28 mouse cellular contexts compared by ENCODE assay signal in the genomic region with DNA sequence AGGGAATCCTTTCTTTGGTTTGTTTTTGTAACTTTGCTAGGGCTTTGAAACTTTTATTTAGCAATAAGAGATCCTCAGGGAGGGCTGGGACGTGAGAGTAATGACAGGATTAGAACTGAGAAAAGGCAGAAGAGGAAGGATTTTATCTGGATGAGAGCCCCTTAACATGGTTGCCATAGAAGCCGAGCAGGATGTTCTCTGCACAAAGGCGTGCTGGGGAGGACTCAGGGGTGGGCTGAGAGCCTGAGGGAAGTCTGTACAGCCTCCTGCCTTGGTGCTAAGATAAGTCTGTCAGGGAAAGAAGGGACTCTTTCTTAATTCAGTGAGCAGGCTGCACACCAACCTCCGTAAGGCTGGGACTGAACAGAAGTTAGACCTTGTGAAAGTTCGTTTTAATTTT. TPM values are rescaled to one million over a fixed set of nuclear protein-coding genes. Genes with fewer than 3 reads are reported as not detected.
DNase-seq lines count a peak whose midpoint lies in the region; ATAC-seq and TF ChIP-seq lines count a peak whose summit lies in the region.
"Had no signal": no experiment of that assay in that cellular context is flagged by ENCODE, and none has a peak within 500 bp of the region (broad histone marks: within the 10 kb centered on the region; RNA-seq: fewer than 3 reads in every experiment).

No protein-coding gene starts in this region.

- 0 out of 2 replicates have a peak, but pooled peaks have one; percentile 52 for ATAC-seq in heart, embryonic 14.5 days (ENCODE audit: insufficient number of reproducible peaks, insufficient read depth, low FRiP score, low read depth)
- no peak for ATAC-seq in intestine, embryonic 15.5 days
- no peak for ATAC-seq in intestine, postnatal 0 days
- no peak for ATAC-seq in stomach, embryonic 14.5 days (ENCODE audit: insufficient number of reproducible peaks, insufficient read depth, low FRiP score, low read depth)
- ATAC-seq in stomach, postnatal 0 days (ENCODE audit: low FRiP score, low TSS enrichment), result no peak
- ATAC-seq: activated CD4-positive, CD25-positive, alpha-beta regulatory T cell, adult 4 months; forebrain, embryonic 16.5 days had no signal

- H3K36me3 ChIP-seq in heart, embryonic 14.5 days (ENCODE audit: control insufficient read depth, insufficient read depth, low read length), result no peaks in the 10 kb centered on the region
- no peaks in the 10 kb centered on the region for H3K36me3 ChIP-seq in intestine, embryonic 15.5 days
- no peaks in the 10 kb centered on the region for H3K36me3 ChIP-seq in intestine, postnatal 0 days (ENCODE audit: control insufficient read depth, insufficient read depth)
- H3K36me3 ChIP-seq in stomach, embryonic 14.5 days (ENCODE audit: control insufficient read depth, insufficient read depth, low read length), result no peaks in the 10 kb centered on the region
- no peaks in the 10 kb centered on the region for H3K36me3 ChIP-seq in stomach, postnatal 0 days (ENCODE audit: control insufficient read depth, insufficient read depth, low read length)
- H3K36me3 ChIP-seq: neural tube, embryonic 13.5 days had no signal

- H3K4me2 ChIP-seq in heart, embryonic 14.5 days (ENCODE audit: low read length), result no peak overlapping the region
- no peak overlapping the region for H3K4me2 ChIP-seq in intestine, embryonic 15.5 days (replicated peaks)
- H3K4me2 ChIP-seq in intestine, postnatal 0 days (replicated peaks; ENCODE audit: low read depth), result no peak overlapping the region
- H3K4me2 ChIP-seq in stomach, embryonic 14.5 days (replicated peaks; ENCODE audit: low read depth, low read length), result no peak overlapping the region
- H3K4me2 ChIP-seq in stomach, postnatal 0 days (replicated peaks; ENCODE audit: low read depth), result no peak overlapping the region
- H3K4me2 ChIP-seq: hindbrain, embryonic 14.5 days; liver, embryonic 11.5 days; neural tube, embryonic 13.5 days had no signal

- H3K27ac ChIP-seq in heart, embryonic 14.5 days (replicated peaks in 1 of 2; ENCODE audit: control insufficient read depth in 1 of 2, insufficient read depth in 1 of 2, low read depth in 2 of 2, low read length in 2 of 2), result peak overlapping the region; percentile 39 to 64
- 0 out of 2 replicates have a peak overlapping the region, but pooled peaks have one; percentile 36 for H3K27ac ChIP-seq in intestine, embryonic 15.5 days
- H3K27ac ChIP-seq in intestine, postnatal 0 days (ENCODE audit: low read depth, low read length), result no peak overlapping the region
- H3K27ac ChIP-seq in stomach, embryonic 14.5 days (ENCODE audit: low read length), result peak overlapping the region; percentile 39; the same call in 1 of the 2 replicates
- H3K27ac ChIP-seq in stomach, postnatal 0 days (replicated peaks), result no peak overlapping the region
- H3K27ac ChIP-seq: gastrocnemius, adult 2 months; hindbrain, embryonic 14.5 days; neural tube, embryonic 13.5 days had no signal

- no peaks in the 10 kb centered on the region; the same call in 1 of the 2 replicates for H3K27me3 ChIP-seq in heart, embryonic 14.5 days (ENCODE audit: control insufficient read depth, insufficient read depth, low read length)
- H3K27me3 ChIP-seq in intestine, embryonic 15.5 days (replicated peaks), result no peaks in the 10 kb centered on the region
- H3K27me3 ChIP-seq in intestine, postnatal 0 days (replicated peaks; ENCODE audit: control insufficient read depth, insufficient read depth, low read length), result no peaks in the 10 kb centered on the region
- no peaks in the 10 kb centered on the region for H3K27me3 ChIP-seq in stomach, embryonic 14.5 days (ENCODE audit: control insufficient read depth, insufficient read depth, low read length)
- H3K27me3 ChIP-seq in stomach, postnatal 0 days (ENCODE audit: control insufficient read depth, insufficient read depth, low read length), result no peaks in the 10 kb centered on the region
- H3K27me3 ChIP-seq: neural tube, embryonic 13.5 days had no signal

- no peak overlapping the region for H3K4me3 ChIP-seq in heart, embryonic 14.5 days (ENCODE audit: control insufficient read depth in 1 of 2, insufficient read depth in 1 of 2, low read depth in 1 of 2, low read length in 2 of 2)
- no peak overlapping the region for H3K4me3 ChIP-seq in intestine, embryonic 15.5 days (replicated peaks)
- H3K4me3 ChIP-seq in intestine, postnatal 0 days (ENCODE audit: low read depth, low read length), result no peak overlapping the region
- H3K4me3 ChIP-seq in stomach, embryonic 14.5 days (ENCODE audit: low read depth, low read length), result no peak overlapping the region
- no peak overlapping the region for H3K4me3 ChIP-seq in stomach, postnatal 0 days (ENCODE audit: low read depth, low read length)
- H3K4me3 ChIP-seq: gastrocnemius, adult 2 months; megakaryocyte, embryonic 14.5 days; neural tube, embryonic 13.5 days had no signal

- intact Hi-C loops in heart, postnatal 36 days (cut with DNase I), result no loop called here

- no peak for TF ChIP-seq EP300 in stomach, postnatal 0 days (optimal IDR thresholded peaks at IDR 0.05)

- no peak for TF ChIP-seq CTCF in intestine, postnatal 0 days (IDR thresholded peaks at IDR 0.05; ENCODE audit: low read depth)
- no peak for TF ChIP-seq CTCF in stomach, postnatal 0 days (IDR thresholded peaks at IDR 0.05; ENCODE audit: low read depth)

- no peak overlapping the region for H3K9ac ChIP-seq in heart, embryonic 14.5 days (ENCODE audit: low read length)
- no peak overlapping the region for H3K9ac ChIP-seq in intestine, embryonic 15.5 days
- no peak overlapping the region for H3K9ac ChIP-seq in intestine, postnatal 0 days (ENCODE audit: low read depth, low read length)
- H3K9ac ChIP-seq in stomach, embryonic 14.5 days (replicated peaks; ENCODE audit: low read depth, low read length), result no peak overlapping the region
- no peak overlapping the region for H3K9ac ChIP-seq in stomach, postnatal 0 days (ENCODE audit: low read length)
- H3K9ac ChIP-seq: hindbrain, embryonic 14.5 days; neural tube, embryonic 13.5 days had no signal

- DNase-seq in embryo, embryonic 9.5 days (ENCODE audit: extremely low spot score), result peak; percentile 17
- no peak for DNase-seq in embryo, embryonic 10.5 days (ENCODE audit: low spot score)
- DNase-seq in heart, postnatal 36 days, result no peak
- DNase-seq in stomach, postnatal 0 days (ENCODE audit: low spot score), result no peak
- DNase-seq: adrenal gland, postnatal 10 days; cerebellum, postnatal 10 days; gastrocnemius, adult 2 months; kidney, adult 2 months; kidney, postnatal 10 days; lung, adult 18-20 months; right cerebral cortex, adult 18-20 months; thymus, adult 2 months had no signal

- peaks cover 6 to 15% of the 10 kb centered on the region in 2 experiments; a peak in 3 of 4 replicates for H3K4me1 ChIP-seq in heart, embryonic 14.5 days (ENCODE audit: control insufficient read depth in 2 of 2, insufficient read depth in 2 of 2, low read length in 2 of 2)
- 0 out of 2 replicates have a peak, but pooled peaks cover 2% of the 10 kb centered on the region for H3K4me1 ChIP-seq in intestine, embryonic 15.5 days (replicated peaks)
- H3K4me1 ChIP-seq in intestine, postnatal 0 days (replicated peaks; ENCODE audit: control insufficient read depth, insufficient read depth, low read length), result no peaks in the 10 kb centered on the region
- H3K4me1 ChIP-seq in stomach, embryonic 14.5 days (ENCODE audit: control insufficient read depth, insufficient read depth, low read length), result peaks cover 1% of the 10 kb centered on the region; the same call in 1 of the 2 replicates
- no peaks in the 10 kb centered on the region for H3K4me1 ChIP-seq in stomach, postnatal 0 days (replicated peaks; ENCODE audit: control insufficient read depth, insufficient read depth)

- H3K9me3 ChIP-seq in heart, embryonic 14.5 days (ENCODE audit: control insufficient read depth, low read length), result no peaks in the 10 kb centered on the region
- no peaks in the 10 kb centered on the region for H3K9me3 ChIP-seq in intestine, embryonic 15.5 days
- no peaks in the 10 kb centered on the region for H3K9me3 ChIP-seq in intestine, postnatal 0 days (ENCODE audit: control insufficient read depth)
- H3K9me3 ChIP-seq in stomach, embryonic 14.5 days (ENCODE audit: control insufficient read depth, low read depth, low read length), result no peaks in the 10 kb centered on the region
- H3K9me3 ChIP-seq in stomach, postnatal 0 days (ENCODE audit: control insufficient read depth, low read length), result no peaks in the 10 kb centered on the region
- H3K9me3 ChIP-seq: neural tube, embryonic 13.5 days had no signal

- 16% methylated on average over 5 of the region's 5 CpGs for WGBS in heart, embryonic 14.5 days
- 48% methylated on average over 5 of the region's 5 CpGs for WGBS in intestine, embryonic 15.5 days
- WGBS in intestine, postnatal 0 days, result 55% methylated on average over 5 of the region's 5 CpGs
- WGBS in stomach, embryonic 14.5 days, result 46% methylated on average over 5 of the region's 5 CpGs
- 42% methylated on average over 5 of the region's 5 CpGs for WGBS in stomach, postnatal 0 days

RNA-seq across cellular contexts. Expression of gene Ptgdr2, which starts 1.9 kb away (rescaled TPM):
- 0.07 and 0.22 TPM in 2 replicates for polyA plus RNA-seq in heart, embryonic 14.5 days (2014; fragmentation: Nextera tagmentation; extraction: Ambion mirVana)
- under 1 TPM in 1 of 2 experiments, not detected in 1; 0.14 TPM for total RNA-seq in heart, postnatal 36 days (2021)
- polyA plus RNA-seq in intestine, embryonic 15.5 days (2015; fragmentation: Nextera tagmentation; extraction: Ambion mirVana), result 0.05 and 0.06 TPM in 2 replicates
- polyA plus RNA-seq in intestine, postnatal 0 days (2015; fragmentation: Nextera tagmentation; extraction: Ambion mirVana), result not detected in 2 replicates
- not detected in 2 replicates for polyA plus RNA-seq in stomach, embryonic 14.5 days (2014; fragmentation: Nextera tagmentation; extraction: Ambion mirVana)
- polyA plus RNA-seq in stomach, postnatal 0 days (2015; fragmentation: Nextera tagmentation; extraction: Ambion mirVana), result 0.06 and 0.07 TPM in 2 replicates
- total RNA-seq: adrenal gland, postnatal 10 days; gastrocnemius, adult 2 months had no signal
- polyA plus RNA-seq: activated CD4-positive, CD25-positive, alpha-beta regulatory T cell, adult 4 months; limb, embryonic 11.5 days; liver, embryonic 11.5 days; neural tube, embryonic 13.5 days had no signal

RNA-seq across cellular contexts. Expression of gene Ccdc86, which starts 14.0 kb away (rescaled TPM):
- polyA plus RNA-seq in heart, embryonic 14.5 days (2014; fragmentation: Nextera tagmentation; extraction: Ambion mirVana), result 12.9 and 14.7 TPM in 2 replicates
- total RNA-seq in heart, postnatal 36 days (2021), result 1 to 10 TPM; 6.3 to 6.5 TPM
- polyA plus RNA-seq in intestine, embryonic 15.5 days (2015; fragmentation: Nextera tagmentation; extraction: Ambion mirVana), result 29.0 and 29.5 TPM in 2 replicates
- 11.0 and 12.4 TPM in 2 replicates for polyA plus RNA-seq in intestine, postnatal 0 days (2015; fragmentation: Nextera tagmentation; extraction: Ambion mirVana)
- polyA plus RNA-seq in stomach, embryonic 14.5 days (2014; fragmentation: Nextera tagmentation; extraction: Ambion mirVana), result 21.3 and 24.6 TPM in 2 replicates
- 13.9 and 15.4 TPM in 2 replicates for polyA plus RNA-seq in stomach, postnatal 0 days (2015; fragmentation: Nextera tagmentation; extraction: Ambion mirVana)

RNA-seq across cellular contexts. Expression of gene Zp1, which starts 14.6 kb away (rescaled TPM):
- not detected in 2 replicates for polyA plus RNA-seq in heart, embryonic 14.5 days (2014; fragmentation: Nextera tagmentation; extraction: Ambion mirVana)
- total RNA-seq in heart, postnatal 36 days (2021), result not detected
- polyA plus RNA-seq in intestine, embryonic 15.5 days (2015; fragmentation: Nextera tagmentation; extraction: Ambion mirVana), result not detected in 2 replicates
- not detected in 2 replicates for polyA plus RNA-seq in intestine, postnatal 0 days (2015; fragmentation: Nextera tagmentation; extraction: Ambion mirVana)
- not detected in 2 replicates for polyA plus RNA-seq in stomach, embryonic 14.5 days (2014; fragmentation: Nextera tagmentation; extraction: Ambion mirVana)
- polyA plus RNA-seq in stomach, postnatal 0 days (2015; fragmentation: Nextera tagmentation; extraction: Ambion mirVana), result 0.08 and 0.17 TPM in 2 replicates
- total RNA-seq: adrenal gland, postnatal 10 days; gastrocnemius, adult 2 months; layer of hippocampus, adult 8-10 months; left cerebral cortex, adult 18-20 months had no signal
- polyA plus RNA-seq: activated CD4-positive, CD25-positive, alpha-beta regulatory T cell, adult 4 months; embryonic facial prominence, embryonic 14.5 days; gonadal fat pad, adult 2 months; kidney, adult 2 months; limb, embryonic 11.5 days; liver, embryonic 11.5 days; neural tube, embryonic 13.5 days had no signal

RNA-seq across cellular contexts. Expression of gene Ms4a10, which starts 39.4 kb away (rescaled TPM):
- not detected in 2 replicates for polyA plus RNA-seq in heart, embryonic 14.5 days (2014; fragmentation: Nextera tagmentation; extraction: Ambion mirVana)
- not detected for total RNA-seq in heart, postnatal 36 days (2021)
- polyA plus RNA-seq in intestine, embryonic 15.5 days (2015; fragmentation: Nextera tagmentation; extraction: Ambion mirVana), result 37.4 and 51.1 TPM in 2 replicates
- polyA plus RNA-seq in intestine, postnatal 0 days (2015; fragmentation: Nextera tagmentation; extraction: Ambion mirVana), result 854 and 883 TPM in 2 replicates
- 0.52 TPM in 1 of 2 replicates, not detected in the other for polyA plus RNA-seq in stomach, embryonic 14.5 days (2014; fragmentation: Nextera tagmentation; extraction: Ambion mirVana)
- 0.13 TPM in 1 of 2 replicates, not detected in the other for polyA plus RNA-seq in stomach, postnatal 0 days (2015; fragmentation: Nextera tagmentation; extraction: Ambion mirVana)
- total RNA-seq: gastrocnemius, adult 2 months; layer of hippocampus, adult 8-10 months; left cerebral cortex, adult 18-20 months had no signal
- polyA plus RNA-seq: activated CD4-positive, CD25-positive, alpha-beta regulatory T cell, adult 4 months; brain, embryonic 14.5 days; forebrain, embryonic 16.5 days; hindbrain, embryonic 14.5 days; kidney, adult 2 months; limb, embryonic 11.5 days; liver, embryonic 11.5 days; neural tube, embryonic 13.5 days had no signal

RNA-seq across cellular contexts. Expression of gene Prpf19, which starts 40.0 kb away (rescaled TPM):
- polyA plus RNA-seq in heart, embryonic 14.5 days (2014; fragmentation: Nextera tagmentation; extraction: Ambion mirVana), result 32.0 and 35.3 TPM in 2 replicates
- total RNA-seq in heart, postnatal 36 days (2021), result 100 to 1,000 TPM; 218 to 273 TPM
- 35.8 and 39.2 TPM in 2 replicates for polyA plus RNA-seq in intestine, embryonic 15.5 days (2015; fragmentation: Nextera tagmentation; extraction: Ambion mirVana)
- polyA plus RNA-seq in intestine, postnatal 0 days (2015; fragmentation: Nextera tagmentation; extraction: Ambion mirVana), result 20.3 and 24.6 TPM in 2 replicates
- polyA plus RNA-seq in stomach, embryonic 14.5 days (2014; fragmentation: Nextera tagmentation; extraction: Ambion mirVana), result 47.9 and 49.9 TPM in 2 replicates
- polyA plus RNA-seq in stomach, postnatal 0 days (2015; fragmentation: Nextera tagmentation; extraction: Ambion mirVana), result 17.6 and 19.5 TPM in 2 replicates

Comparison
In these comparisons a context has a peak if more than half of its experiments do, and no peak if none do; other contexts are left out.
1. H3K27ac ChIP-seq: peak in heart, embryonic 14.5 days (2 of 2), intestine, embryonic 15.5 days (single experiment) and stomach, embryonic 14.5 days (single experiment); none in intestine, postnatal 0 days (single experiment) and stomach, postnatal 0 days (single experiment).